Mouse (Mus musculus) B cell, adult 62 days (primary cell): Measurements from ENCODE around the gene 4933412E24Rik. TPM values are rescaled to one million over a fixed set of nuclear protein-coding genes. Genes with fewer than 3 reads are reported as not detected.

Experiments used
- total RNA-seq: library from RNA; stranded (reverse); gene quantifications from 4 replicates; pipeline ENCODE4 v1.2.4, GENCODE M21; 2023

Gene 4933412E24Rik
- not detected in 4 replicates for total RNA-seq

GRCm38 (mm10) chr15:60016513-60016912 is at the start of gene 4933412E24Rik:
Gene 4933412E24Rik (minus strand): TSS chr15:60016613.

